Mouse (Mus musculus) urinary bladder, postnatal 10 days (tissue): ENCODE results near the gene Gm45062.
"Not testable (repeated sequence)": the region's sequence is repeated elsewhere in the genome, so short reads cannot be mapped to it uniquely, and the experiment has no call there.

Source experiments
- DNase-seq: peaks from one replicate; pipeline ENCODE4 v3.0.0; 2022; ENCODE audit warnings: low spot score

Gm45062 gene

DNA sequence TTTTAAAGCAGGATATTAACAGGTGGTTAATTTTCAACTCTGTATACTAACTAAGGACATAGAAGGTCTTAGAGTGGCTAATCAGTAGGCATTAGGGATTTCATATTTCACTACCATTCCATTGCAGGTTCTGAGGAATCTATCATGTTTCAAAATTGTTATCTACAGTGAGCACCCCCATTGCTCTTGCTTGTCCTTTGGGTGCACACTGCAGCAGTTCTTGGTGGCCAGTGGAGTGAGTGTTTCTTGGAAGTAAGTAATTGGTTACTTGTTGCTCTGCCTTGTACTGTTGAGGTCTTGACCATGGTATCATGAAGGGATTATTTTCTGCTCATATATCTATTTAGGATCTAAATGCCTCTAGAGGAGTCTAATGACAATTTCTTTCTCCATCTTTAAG, 57.0 kb downstream of the Gm45062 start:
- DNase-seq, result no peak

DNA sequence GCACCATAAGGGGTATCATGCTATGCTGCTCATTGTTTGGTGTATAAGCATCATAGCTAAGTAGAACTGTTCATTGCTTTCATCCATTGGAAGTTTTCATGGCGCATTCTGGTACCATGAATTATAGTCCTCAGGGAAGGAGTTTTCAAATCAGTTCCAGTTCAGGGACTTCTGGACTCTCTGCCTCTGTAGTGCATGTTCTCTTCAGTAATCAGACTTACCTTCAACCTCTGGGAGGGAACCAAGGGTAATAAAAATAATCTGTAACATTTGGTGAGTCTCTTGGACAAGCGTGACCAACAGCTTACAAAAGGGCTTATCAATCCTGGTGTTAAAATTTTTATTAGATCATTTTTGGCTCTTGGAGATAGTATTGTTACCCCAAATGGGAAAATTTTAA, 60.3 kb downstream of the Gm45062 start:
- no peak for DNase-seq

- DNase-seq, result not testable (repeated sequence)
These were observed 72.2 kb downstream of the Gm45062 start for GRCm38 (mm10) chr6:8331496-8331895.

DNA sequence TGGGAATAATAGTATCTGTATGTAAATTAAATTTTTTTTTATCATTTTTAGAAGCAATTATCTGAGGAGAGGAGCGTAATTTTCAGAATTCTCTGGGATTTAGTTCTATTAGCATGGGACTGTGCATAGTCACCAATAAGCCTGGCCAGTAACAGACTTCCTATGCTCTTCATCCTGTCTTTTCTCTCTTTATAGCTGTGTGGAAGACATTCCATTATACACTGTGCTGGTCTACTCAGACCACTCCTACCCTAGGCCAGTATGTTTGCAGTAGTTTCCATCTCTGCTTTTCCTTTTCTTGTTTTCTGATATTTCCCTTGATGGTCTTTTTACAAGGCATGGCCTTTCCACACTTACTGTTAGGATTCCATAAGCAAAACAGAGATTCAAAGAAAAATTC, 74.1 kb downstream of the Gm45062 start:
- DNase-seq, result no peak

GRCm38 (mm10) chr6:8336487-8337390, 77.5 kb downstream of the Gm45062 start:
- DNase-seq, result no peak

GRCm38 (mm10) chr6:8339453-8339852, 80.2 kb downstream of the Gm45062 start:
- DNase-seq, result no peak

DNA sequence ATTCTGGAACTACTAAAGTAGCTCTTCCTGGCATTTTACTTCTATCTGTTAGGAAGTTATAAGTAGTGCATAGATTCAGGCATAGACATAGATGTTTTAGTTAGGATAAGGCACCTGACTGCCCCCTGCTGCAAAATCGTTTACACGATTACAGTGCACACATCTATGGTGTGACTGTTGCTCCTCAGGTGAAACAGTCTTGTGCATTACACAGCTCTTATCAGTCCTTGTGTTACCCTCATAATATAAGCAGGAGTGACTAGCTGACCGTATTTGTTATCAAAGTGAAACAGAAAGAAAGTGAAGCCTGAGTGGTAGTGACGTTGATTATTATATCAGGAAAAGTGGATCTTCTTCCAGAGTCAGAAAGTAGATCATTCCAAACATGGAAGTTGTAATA, 84.0 kb downstream of the Gm45062 start:
- no peak for DNase-seq

- DNase-seq, result no peak
These were observed 86.1 kb downstream of the Gm45062 start for GRCm38 (mm10) chr6:8345219-8345856.

- DNase-seq, result no peak
These were observed 87.9 kb downstream of the Gm45062 start for GRCm38 (mm10) chr6:8347154-8347553.

- no peak for DNase-seq
These were observed 89.1 kb downstream of the Gm45062 start for GRCm38 (mm10) chr6:8348344-8348743.

GRCm38 (mm10) chr6:8349060-8349670, 89.9 kb downstream of the Gm45062 start:
- no peak for DNase-seq

DNA sequence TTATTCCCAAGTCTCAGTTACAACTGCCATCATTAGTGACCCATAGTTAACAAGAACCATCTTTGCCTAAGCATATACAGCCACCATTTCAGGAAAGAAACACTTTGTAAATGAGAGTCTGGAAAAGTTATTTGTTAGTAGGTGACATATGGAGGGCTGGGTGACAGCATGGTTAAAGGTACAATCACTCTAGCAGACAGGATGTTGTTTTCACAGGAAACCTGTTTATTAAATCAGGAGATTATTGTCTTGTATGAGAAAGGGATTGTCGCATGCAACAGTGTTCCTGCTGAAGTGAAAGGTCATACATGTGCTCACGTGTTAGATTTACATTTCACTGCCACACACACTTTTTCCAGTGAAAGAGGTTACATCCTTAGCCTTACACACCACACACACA, 92.3 kb downstream of the Gm45062 start:
- no peak for DNase-seq

DNA sequence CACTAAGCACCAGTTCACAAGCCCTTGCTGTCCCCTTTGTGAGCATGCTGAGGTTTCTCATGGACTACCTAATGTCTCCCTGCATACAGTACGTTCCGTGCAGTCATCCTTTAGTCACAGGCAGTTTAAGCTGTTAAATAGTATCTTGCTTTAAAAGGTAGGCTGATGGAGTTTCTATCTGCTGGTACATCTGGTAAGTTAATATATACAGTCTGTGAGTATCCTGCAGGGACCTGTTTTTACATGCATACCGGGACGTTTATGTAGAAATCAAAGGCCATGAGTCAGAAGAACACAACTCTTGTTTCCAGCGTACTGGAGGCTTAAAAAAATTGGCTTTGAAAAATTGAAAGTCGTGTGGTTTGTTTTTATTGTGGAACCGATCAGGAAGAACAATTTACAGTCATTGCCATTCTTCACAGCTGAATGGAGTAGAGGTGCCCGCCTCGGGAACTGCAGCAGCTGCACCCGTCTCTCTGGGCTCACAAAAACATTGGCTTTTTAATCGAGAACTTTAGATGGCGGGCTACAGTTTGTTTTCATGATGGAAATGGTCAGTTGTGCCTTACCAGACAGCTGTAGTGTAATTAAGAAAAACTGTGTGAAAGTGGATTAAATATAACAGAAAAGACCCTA, 93.4 kb downstream of the Gm45062 start:
- DNase-seq, result no peak

DNA sequence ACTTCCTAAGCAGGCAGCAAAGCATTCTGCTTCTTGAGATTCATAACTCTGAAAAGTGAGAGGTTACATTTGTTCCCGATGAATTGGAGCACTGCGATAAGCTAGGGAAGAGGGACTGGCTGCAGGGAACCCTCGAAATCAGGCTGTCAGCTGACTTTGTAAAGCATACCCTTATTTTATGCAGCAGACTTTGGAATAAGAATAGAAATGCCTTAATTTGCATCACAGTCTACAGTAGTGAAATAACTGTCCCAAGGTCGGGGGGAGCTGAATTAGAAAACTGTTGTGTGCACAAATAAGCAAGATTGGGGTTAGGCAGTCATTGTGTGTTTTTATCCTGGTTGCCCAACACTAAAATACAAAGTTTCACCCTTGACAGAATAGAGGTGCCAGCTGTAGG, 94.2 kb downstream of the Gm45062 start:
- DNase-seq, result no peak

GRCm38 (mm10) chr6:8354846-8355245, 95.6 kb downstream of the Gm45062 start:
- no peak for DNase-seq

GRCm38 (mm10) chr6:8358232-8358631, 99.0 kb downstream of the Gm45062 start:
- DNase-seq, result no peak

GRCm38 (mm10) chr6:8358782-8359181, 99.5 kb downstream of the Gm45062 start:
- DNase-seq, result no peak

- DNase-seq, result no peak
These were observed 101.6 kb downstream of the Gm45062 start for GRCm38 (mm10) chr6:8360805-8361204.

- DNase-seq, result no peak
These were observed 104.9 kb downstream of the Gm45062 start for GRCm38 (mm10) chr6:8364033-8364756.

DNA sequence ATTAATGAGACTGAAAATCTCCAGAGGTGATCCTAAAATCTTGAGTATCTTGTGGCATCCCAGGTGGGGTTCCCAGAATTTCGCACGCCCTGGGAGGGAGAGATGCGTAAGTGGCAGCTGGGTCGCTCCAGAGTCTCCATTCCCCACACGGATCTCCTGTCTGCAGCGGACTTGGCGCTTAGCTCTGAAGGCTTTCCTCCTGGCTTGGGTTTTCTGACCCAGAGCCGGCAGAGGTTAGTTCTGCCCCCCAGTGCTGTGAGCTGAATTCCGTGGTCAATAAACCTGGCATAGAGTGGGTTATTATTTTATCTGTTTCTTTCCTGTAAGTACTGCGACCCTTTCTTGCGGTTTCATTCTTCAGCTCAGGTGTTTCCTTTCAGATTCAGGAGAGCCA, 105.5 kb downstream of the Gm45062 start:
- DNase-seq, result no peak

DNA sequence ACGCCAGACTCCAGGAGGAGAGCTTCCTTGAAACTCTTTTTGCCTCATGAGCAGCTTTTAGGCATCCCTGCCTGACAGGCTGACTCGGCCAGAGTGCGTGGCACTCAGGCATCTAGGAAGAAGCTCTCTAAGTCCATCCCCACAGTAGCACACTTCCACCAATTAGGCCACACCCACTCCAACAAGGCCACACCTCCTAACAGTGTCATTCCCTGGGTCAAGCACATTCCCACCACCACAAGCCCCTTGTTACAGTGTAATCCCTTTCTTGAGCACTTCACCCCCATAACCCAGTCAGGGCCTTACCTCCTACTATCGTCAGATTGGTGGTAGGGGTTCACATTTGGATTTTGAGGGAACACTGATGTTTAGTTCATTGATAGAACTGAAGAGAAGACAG, 108.4 kb downstream of the Gm45062 start:
- DNase-seq, result no peak
